Mouse (Mus musculus) frontal cortex, postnatal 14 days (tissue): Measurements from ENCODE around the gene Mrvi1.

Source experiments
- DNase-seq, 2 experiments: peaks; one replicate each; pipeline ENCODE4 v3.0.0; 2022; ENCODE audit warnings: low spot score in 2 of 2

Mrvi1 gene

DNA sequence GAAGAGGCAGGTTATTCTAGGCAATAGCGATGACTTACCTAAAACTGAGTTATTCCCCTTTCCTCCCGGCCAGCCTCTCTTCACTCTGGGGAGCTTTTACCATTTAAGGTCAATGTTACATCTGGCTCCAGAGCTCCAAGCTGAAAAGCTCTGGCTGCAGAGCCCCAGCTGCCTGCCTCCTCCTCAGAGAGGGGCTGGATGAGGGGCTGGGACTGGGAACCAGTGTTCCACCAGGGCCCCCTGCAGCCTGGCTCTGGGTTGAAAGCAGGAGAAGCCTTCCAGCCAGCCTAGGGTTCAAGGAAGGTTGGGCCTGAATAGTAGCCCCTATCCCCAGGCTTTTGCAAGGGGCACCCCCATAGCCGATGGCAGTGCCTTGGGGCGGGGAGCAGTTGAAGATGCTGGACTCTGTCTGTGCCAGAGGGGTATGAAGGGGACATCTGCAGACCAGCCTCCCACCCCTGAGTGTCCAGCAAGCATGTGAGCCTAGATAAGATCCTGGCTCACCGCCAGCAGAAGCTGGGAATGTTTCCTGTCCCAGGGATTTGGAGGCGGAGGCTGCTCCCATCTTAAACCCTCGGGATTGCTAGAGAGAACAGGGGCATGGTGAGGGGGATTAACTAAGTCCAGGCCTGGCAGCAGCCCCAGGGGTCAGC lies at the start of gene Mrvi1:
TSS of gene Mrvi1 (minus strand) at position 409 of the 653 bp plus-strand sequence.
- no peak for DNase-seq

- no peak for DNase-seq
Observed at GRCm38 (mm10) chr7:111029046-111029553, 46.8 kb upstream of the Mrvi1 start.

DNA sequence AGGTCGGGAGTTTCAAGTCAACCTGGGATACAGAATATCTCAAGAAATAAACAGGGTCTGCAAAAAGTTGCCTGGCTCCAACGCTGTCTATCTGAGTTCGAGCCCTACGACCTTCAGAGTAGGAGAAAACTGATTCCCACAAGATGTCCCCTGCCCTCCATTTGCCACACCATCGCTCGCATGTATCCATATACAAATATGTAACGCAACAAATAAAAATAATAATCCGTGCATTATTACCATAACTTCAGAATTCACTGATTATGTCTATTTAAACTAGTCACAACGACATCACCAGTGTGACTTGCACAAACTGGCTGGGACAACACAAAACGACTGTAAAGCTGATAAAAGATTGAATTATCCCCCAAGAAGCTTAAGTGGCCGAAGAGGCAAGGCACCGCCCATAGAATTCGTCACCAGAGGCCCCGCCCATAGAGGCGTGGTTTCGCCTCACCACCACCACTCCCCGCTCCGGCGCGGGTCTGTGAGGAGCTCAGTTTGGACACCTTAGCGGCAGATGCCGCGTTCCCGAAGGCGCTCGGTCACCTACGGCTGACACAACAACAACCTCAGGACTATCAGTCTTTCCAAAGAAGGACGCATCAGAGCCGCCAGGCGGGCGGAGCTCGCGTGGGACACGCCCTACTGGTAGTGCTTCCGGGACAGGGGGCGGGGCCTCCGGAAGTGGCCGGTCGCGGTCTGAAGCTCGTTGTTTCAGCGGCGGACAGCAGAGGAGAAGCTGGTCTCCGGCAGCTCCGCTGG lies 46.2 kb upstream of the Mrvi1 start, which contains the start of gene Ctr9:
TSS of gene Ctr9 (plus strand) at position 671 of the 765 bp plus-strand sequence.
- peak; percentile 91 to 94 for DNase-seq

DNA sequence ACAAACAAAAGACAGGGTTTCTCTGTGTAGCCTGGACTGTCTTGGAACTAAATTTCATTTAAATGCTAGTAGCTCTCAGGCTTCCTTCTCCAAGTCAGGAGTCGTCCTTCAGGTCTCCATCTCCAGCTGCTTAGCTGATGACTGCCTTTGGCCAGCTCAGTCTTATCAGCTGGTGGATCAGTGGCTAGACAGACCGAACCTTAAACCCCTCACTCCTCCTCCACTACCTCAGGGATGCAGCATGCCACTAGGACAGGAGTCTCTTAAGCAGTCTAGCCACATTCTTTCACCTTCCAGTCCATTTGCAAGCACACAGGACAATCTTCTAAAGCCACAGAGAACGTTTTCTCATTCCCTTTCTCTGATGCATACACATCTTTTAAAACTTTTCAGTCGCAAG lies 42.7 kb upstream of the Mrvi1 start:
- DNase-seq: no peak

GRCm38 (mm10) chr7:111024068-111024594 lies 41.9 kb upstream of the Mrvi1 start:
- DNase-seq: no peak

GRCm38 (mm10) chr7:111020814-111021213 lies 38.6 kb upstream of the Mrvi1 start:
- no peak for DNase-seq

DNA sequence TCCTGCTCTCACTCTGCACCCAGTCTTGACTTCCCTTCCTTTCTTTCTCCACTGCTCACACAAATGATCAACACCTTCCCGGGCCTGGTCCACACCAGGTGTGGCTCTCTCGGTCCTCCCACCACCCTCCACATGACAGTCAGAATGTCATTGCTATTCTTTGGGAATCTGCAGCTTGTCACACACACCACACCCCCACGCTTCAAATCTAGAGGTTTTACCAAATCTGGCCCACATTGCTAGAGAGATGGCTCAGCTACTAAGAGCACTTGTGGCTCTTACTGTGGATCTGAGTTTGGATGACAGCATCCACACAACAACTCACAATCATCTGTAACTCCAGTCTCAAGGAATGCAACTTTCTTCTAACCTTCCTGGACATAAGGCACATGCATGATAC lies 34.7 kb upstream of the Mrvi1 start:
- no peak for DNase-seq

DNA sequence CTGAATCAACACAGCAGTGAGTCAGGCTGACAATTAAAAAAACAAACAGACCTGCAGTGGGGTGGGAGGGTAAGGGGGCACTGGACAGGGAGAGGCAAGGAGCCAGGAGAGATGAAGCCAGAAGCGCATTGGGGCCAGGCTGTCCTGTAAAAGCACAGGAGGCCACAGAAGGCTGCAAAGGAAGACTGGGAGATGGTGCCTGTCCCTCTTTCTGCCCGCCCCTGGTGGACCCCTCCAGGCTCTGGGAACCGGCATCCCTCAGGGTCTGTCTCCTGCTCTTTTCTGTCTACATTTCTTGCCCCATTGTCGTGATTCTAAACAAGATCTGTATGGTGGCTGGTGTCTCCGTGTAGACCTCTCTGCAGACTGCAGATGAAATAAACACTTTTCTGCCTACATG lies 33.5 kb upstream of the Mrvi1 start:
- DNase-seq: no peak

DNA sequence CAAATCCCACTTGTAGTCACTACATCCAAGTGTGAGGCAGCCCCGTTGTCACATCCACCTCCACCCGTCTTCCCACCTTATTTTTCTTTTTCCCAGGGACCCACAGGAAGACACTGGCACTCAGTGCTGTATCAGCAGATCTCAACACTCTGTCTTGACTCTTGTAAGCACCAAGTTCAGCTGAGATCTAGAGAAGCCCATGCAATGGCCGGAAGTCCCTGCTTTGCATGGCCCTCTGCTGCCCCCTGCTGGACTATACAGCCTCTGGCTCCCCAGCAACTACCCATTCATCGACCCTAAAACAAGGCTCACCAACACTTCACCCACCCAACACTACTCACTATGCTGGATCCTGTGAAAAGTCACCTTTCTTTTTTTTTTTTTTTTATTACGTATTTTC lies 32.6 kb upstream of the Mrvi1 start:
- DNase-seq: peak; percentile 68 to 83

DNA sequence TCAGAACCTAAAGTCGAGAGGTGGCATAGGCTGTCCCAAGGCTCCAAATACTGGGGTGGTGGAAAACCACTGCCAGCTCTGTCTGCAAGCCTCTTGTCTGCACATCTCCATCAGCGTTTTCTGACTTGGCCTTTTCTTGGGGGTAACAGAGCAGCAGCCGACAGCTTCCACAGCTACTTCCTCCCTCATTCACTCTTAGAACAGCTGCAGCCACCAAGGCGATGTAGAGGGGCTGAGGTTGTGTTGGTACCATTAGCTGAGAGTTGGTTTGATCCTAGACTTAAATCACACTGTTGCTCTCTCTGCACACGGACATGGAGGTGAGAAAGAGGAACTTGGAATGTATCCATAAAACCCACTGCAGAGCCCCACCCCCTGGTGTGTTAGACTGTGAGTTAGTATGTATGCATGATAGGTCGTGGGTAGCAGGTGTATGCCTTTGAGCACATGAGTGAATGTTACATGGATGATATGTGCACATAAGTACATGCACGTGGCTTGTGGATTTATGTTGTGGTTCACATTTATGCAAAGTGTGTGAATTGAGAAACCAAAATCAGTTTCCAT lies 31.9 kb upstream of the Mrvi1 start:
- DNase-seq: no peak

GRCm38 (mm10) chr7:111004136-111004840 lies 22.0 kb upstream of the Mrvi1 start:
- no peak for DNase-seq

- DNase-seq: no peak
Observed at GRCm38 (mm10) chr7:110998887-110999827, 16.9 kb upstream of the Mrvi1 start.

- no peak for DNase-seq
Observed at GRCm38 (mm10) chr7:110991221-110991494, 8.9 kb upstream of the Mrvi1 start.

DNA sequence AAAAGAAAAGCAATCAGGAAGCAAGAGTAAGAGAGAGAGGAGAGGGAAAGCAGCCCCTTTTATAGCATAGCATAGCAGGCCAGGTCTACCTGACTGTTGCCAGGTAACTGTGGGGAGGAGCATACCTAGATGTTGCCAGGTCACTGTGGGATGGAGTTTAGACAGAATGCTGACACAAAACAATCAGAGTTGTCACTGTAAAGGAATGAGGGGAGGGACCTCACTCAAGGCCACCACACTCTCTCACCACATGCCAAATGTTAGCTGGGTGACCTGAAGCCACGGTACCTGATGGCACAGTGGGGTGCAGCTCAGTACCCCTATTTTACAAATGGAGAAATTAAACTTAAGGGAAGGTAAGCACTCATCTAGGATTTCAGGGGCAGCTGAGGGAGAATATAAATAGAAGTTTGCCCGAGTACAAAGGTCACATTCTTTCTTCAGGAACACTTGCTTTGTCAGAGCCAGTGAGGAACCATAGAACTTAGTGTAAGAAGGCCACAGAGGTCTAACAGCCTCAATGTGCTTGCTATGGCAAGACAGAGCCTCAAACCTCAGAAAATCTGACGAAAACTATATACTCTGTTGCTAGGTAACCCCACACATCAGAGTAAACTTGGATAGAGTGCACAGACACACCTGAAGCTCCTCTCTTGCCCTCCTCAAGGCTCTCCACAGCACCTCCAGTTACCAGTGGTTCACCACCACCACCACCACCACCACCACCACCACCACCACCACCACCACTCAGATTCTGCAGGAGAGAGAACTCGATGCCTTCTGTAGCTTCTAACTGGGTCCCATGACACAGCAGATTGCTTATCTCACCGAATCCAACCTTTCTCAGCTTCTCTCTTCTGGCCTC lies 8.3 kb upstream of the Mrvi1 start:
- no peak for DNase-seq

- no peak for DNase-seq
Observed at GRCm38 (mm10) chr7:110989286-110989879, 7.1 kb upstream of the Mrvi1 start.

DNA sequence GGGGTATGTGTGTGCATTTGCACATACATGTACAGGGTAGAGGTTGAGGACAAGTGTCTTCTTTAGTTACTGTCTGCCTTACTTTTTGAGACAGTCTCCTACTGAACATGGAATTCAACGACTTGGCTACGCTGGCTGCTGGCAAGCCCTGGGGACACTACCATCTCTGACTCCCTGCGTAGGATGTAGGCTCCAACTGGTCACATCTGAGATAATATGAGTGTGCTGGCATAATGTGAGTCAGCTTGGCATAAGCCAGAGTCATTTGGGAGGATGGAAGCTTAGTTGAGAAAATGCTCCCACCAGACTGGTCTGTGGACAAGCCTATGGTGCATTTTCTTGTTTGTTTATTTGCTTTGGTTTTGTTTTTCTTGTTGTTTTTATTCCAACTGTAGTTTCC lies 5.8 kb upstream of the Mrvi1 start:
- DNase-seq: no peak

DNA sequence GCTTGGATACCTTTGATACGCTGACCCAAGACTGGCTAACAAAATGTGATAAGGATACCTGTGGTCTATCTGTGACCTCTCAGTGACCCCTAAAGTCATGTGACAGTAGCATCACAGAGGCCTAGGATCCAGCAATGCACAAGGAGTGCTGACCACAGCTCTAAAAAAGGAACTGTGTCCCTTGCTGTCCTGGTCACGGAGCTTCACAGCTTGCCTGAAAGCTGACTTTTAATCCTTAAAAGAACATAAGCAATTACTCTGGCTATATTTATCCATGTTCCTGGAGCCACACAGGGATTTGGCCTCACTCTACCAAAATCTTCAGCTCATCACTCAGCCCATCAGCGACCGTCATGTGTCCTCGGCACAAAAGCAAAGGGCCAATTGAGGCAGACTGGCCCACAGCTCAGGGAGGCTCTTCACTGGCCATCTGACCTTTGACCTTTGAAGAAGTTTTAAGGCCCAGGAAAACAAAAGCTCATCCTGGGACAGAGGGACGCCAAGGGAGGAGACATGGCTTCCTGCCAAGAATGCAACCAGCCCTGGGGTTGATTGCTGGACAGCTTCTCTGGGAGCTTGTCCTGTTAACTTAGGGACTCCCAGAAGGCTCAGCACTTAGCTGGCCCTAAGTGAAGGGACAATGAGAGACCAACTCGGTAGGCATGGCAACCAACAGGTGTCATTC lies 3.5 kb upstream of the Mrvi1 start:
- no peak for DNase-seq

GRCm38 (mm10) chr7:110983621-110984020 lies 1.4 kb upstream of the Mrvi1 start:
- DNase-seq: no peak

DNA sequence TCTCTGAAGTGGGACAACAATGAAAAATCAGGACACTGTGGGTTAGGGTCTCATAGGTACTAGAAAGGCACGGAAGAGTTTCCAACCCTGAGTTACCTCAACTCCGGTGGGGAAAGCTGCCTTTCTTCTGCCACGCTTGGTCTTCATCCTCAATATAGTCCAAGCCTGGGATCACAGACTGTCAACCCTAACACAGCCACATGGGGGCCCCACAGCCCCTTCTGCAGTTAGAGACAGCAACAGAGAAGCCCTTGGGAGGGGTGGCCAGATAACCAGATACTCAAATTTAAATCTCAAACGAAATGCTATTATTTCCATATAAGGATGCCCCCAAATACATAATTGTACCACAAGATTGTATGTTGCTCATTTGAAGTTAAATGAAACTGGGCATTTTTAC lies 503 bp upstream of the Mrvi1 start:
- peak in 1 of 2 experiments; percentile 31 for DNase-seq
